Mouse (Mus musculus) liver, embryonic 13.5 days (tissue): ENCODE results near the gene Zfp963. TPM values are rescaled to one million over a fixed set of nuclear protein-coding genes. Genes with fewer than 3 reads are reported as not detected.
A peak's percentile ranks its signal among the peaks of the same experiment; 100 is the strongest.

Experiments used
- ATAC-seq: fragments of 200-750 bp; cut with Nextera tagmentation; 2 replicates; pipeline ENCODE4 v1.8.0; 2017; ENCODE audit warnings: low read depth, mild to moderate bottlenecking, moderate number of reproducible peaks, moderate library complexity
- DNase-seq: peaks from one replicate; pipeline ENCODE4 v3.0.0; 2022
- H3K27ac ChIP-seq: fragments of 300-500 bp; sonication (generic); 2 replicates; pipeline ENCODE4 v1.5.1; 2015; ENCODE audit warnings: moderate library complexity, mild to moderate bottlenecking, inconsistent platforms
- H3K27me3 ChIP-seq: fragments of 300-500 bp; sonication (generic); 2 replicates; pipeline ENCODE4 v1.6.1; 2015; ENCODE audit warnings: mild to moderate bottlenecking, inconsistent platforms
- H3K36me3 ChIP-seq: fragments of 300-500 bp; sonication (generic); 2 replicates; pipeline ENCODE4 v1.6.1; 2015; ENCODE audit warnings: mild to moderate bottlenecking, inconsistent platforms
- H3K4me1 ChIP-seq: fragments of 300-500 bp; sonication (generic); replicated peaks from 2 replicates; pipeline ENCODE4 v1.6.1; 2015; ENCODE audit warnings: inconsistent platforms
- H3K4me2 ChIP-seq: fragments of 300-500 bp; sonication (generic); 2 replicates; pipeline ENCODE4 v1.6.1; 2015; ENCODE audit warnings: inconsistent platforms, mild to moderate bottlenecking, moderate library complexity
- H3K4me3 ChIP-seq: fragments of 300-500 bp; sonication (generic); replicated peaks from 2 replicates; pipeline ENCODE4 v1.5.1; 2015; ENCODE audit warnings: mild to moderate bottlenecking, inconsistent platforms
- H3K9ac ChIP-seq: fragments of 300-500 bp; sonication (generic); 2 replicates; pipeline ENCODE4 v1.6.1; 2015; ENCODE audit warnings: mild to moderate bottlenecking, inconsistent platforms
- H3K9me3 ChIP-seq: fragments of 300-500 bp; sonication (generic); replicated peaks from 2 replicates; pipeline ENCODE4 v1.6.1; 2016; ENCODE audit warnings: inconsistent platforms
- WGBS: fragments of 180-500 bp; shearing (Covaris S2); methylation state at CpG from one replicate; pipeline ENCODE4 v1.1.7; 2015; ENCODE audit not compliant: insufficient replicate concordance; 5-methylcytosine and 5-hydroxymethylcytosine counted together
- polyA plus RNA-seq: library from polyadenylated mRNA; unstranded; fragments of >200 nt; fragmentation: Nextera tagmentation; extraction: Ambion mirVana; gene quantifications from 2 replicates; pipeline ENCODE4 v1.2.1, GENCODE M21; 2015

Gene Zfp963
- polyA plus RNA-seq, 1 experiment from 2014 or later, result 2.3 TPM

DNA sequence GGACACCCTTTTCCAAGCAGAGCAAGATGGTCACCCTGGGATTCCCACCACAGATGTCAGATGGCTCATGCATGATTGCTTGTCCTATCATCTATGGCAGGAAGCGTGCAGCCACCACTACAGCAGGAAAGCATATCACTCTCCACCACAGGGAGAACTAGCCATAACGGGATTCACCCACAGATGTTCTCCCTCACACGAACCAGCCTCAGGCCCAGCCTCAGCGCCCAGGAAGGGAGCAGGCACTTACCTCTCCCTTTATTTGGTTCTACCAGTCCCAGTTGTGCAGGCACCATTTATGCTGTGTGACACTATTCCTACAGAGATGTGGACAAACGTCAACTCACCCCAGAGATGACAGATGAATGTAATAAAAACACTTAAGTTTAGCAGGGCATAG lies 39.3 kb upstream of the Zfp963 start:
- DNase-seq, result no peak
- Histone ChIP-seq H3K4me1 (peaks cover 34% of the 10 kb centered on the region), H3K27ac (peak overlapping the region; percentile 31), H3K27me3 (no peaks in the 10 kb centered on the region), H3K36me3 (peaks cover 8% of the 10 kb centered on the region), H3K9ac (0 out of 2 replicates have a peak overlapping the region, but pooled peaks have one; percentile 22), H3K4me3 (no peak overlapping the region), H3K9me3 (no peaks in the 10 kb centered on the region), H3K4me2 (no peak overlapping the region)
- WGBS, result 36% methylated on average over 5 of the region's 5 CpGs
- ATAC-seq, result no peak

- Histone ChIP-seq H3K27ac (no peak overlapping the region), H3K36me3 (peaks cover 4% of the 10 kb centered on the region; the same call in 1 of the 2 replicates), H3K4me3 (no peak overlapping the region), H3K4me2 (no peak overlapping the region), H3K9me3 (no peaks in the 10 kb centered on the region), H3K9ac (no peak overlapping the region), H3K27me3 (no peaks in the 10 kb centered on the region), H3K4me1 (peaks cover 34% of the 10 kb centered on the region)
- DNase-seq, result no peak
- WGBS, result 64% methylated on average over 12 of the region's 12 CpGs
- ATAC-seq, result no peak
Observed at GRCm38 (mm10) chr8:69777111-69777510, 27.3 kb upstream of the Zfp963 start.

GRCm38 (mm10) chr8:69775149-69775534 lies 25.4 kb upstream of the Zfp963 start:
- peak overlapping the region; percentile 59 for H3K4me2 ChIP-seq
- ATAC-seq, result no peak
- 29% methylated on average over 2 of the region's 2 CpGs for WGBS
- peaks cover 16% of the 10 kb centered on the region for H3K36me3 ChIP-seq
- H3K9me3 ChIP-seq, result no peaks in the 10 kb centered on the region
- H3K9ac ChIP-seq, result peak overlapping the region; percentile 19; the same call in 1 of the 2 replicates
- peak overlapping the region; percentile 37; the same call in 1 of the 2 replicates for H3K27ac ChIP-seq
- no peaks in the 10 kb centered on the region for H3K27me3 ChIP-seq
- DNase-seq, result no peak
- H3K4me1 ChIP-seq, result peaks cover 49% of the 10 kb centered on the region
- peak overlapping the region; percentile 89 for H3K4me3 ChIP-seq

- ATAC-seq (peak; percentile 97), DNase-seq (peak; percentile 92)
- Histone ChIP-seq H3K9me3 (no peaks in the 10 kb centered on the region), H3K4me3 (peak within 1 kb of the TSS; percentile 89), H3K9ac (peak within 1 kb of the TSS; percentile 93), H3K4me1 (peaks cover 49% of the 10 kb centered on the region), H3K4me2 (peak within 1 kb of the TSS; percentile 77), H3K27ac (peak within 1 kb of the TSS; percentile 98), H3K36me3 (peaks cover 21% of the 10 kb centered on the region), H3K27me3 (no peaks in the 10 kb centered on the region)
- under 1% methylated on average over 41 of the region's 41 CpGs for WGBS
Observed at GRCm38 (mm10) chr8:69774503-69775148, 24.9 kb upstream of the Zfp963 start, which contains the start of gene Gm20422. Gene Gm20422, minus strand, starts transcription at chr8:69774886.

DNA sequence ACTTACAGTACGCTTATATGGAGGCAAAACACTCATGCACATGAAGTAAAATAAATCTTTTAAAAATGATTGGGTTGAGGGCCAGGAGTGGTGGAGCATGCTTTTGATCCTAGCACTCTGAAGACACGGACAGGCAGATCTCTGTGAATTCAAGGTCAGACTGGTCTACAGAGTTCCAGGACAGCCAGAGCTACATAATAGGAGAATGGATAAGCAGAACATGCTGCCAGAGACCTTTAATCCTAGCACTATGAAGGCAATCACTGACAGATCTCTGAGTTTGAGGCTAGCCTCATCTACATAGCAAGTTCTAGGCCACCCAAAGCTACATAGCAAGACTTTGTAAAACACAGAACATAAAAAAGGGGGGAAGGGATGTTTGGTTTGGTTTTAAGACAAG lies 22.3 kb upstream of the Zfp963 start:
- Histone ChIP-seq H3K27ac (no peak overlapping the region), H3K27me3 (no peaks in the 10 kb centered on the region), H3K36me3 (peaks cover 45% of the 10 kb centered on the region), H3K9me3 (no peaks in the 10 kb centered on the region), H3K4me1 (peaks cover 47% of the 10 kb centered on the region), H3K9ac (no peak overlapping the region), H3K4me3 (no peak overlapping the region), H3K4me2 (no peak overlapping the region)
- ATAC-seq (no peak), DNase-seq (no peak)
- 82% methylated on average over 2 of the region's 2 CpGs for WGBS

GRCm38 (mm10) chr8:69771221-69771620 lies 21.5 kb upstream of the Zfp963 start:
- Histone ChIP-seq H3K27ac (no peak overlapping the region), H3K9ac (no peak overlapping the region), H3K4me3 (no peak overlapping the region), H3K9me3 (0 out of 2 replicates have a peak, but pooled peaks cover 4% of the 10 kb centered on the region), H3K4me2 (no peak overlapping the region), H3K27me3 (no peaks in the 10 kb centered on the region), H3K36me3 (peaks cover 54% of the 10 kb centered on the region), H3K4me1 (peaks cover 47% of the 10 kb centered on the region)
- no peak for DNase-seq
- WGBS, result 81% methylated on average over 9 of the region's 9 CpGs
- no peak for ATAC-seq

DNA sequence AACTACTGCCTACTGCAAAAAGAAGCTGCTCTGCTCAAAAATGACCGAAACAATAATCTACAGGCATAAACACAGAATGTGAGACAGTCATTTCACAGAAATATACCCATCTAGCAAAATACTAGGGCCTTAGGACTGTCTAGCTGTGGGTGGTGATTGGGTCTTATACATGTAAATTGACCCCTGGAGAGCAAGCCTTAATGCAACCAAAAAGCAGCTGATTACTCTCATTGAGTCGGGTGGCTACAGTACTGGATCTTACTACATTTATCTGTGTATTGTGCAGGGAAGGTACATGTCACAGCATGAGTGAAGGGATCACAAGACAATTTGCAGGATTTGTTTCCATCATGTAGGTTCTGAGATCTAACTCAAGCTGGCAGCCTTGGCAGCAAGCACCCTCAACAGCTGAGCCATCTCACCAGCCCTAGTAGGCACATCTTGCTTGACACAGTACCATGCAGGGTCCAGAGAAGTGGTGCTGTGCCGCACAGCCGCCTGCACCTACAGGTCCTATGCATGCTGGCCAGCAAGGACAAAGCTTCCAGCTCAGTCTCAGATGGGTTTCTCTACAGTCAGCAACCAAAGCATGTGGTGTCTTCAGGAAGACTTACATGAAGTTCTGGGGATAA lies 12.2 kb upstream of the Zfp963 start:
- Histone ChIP-seq H3K4me3 (no peak overlapping the region), H3K4me2 (no peak overlapping the region), H3K27ac (no peak overlapping the region), H3K36me3 (peaks cover 74% of the 10 kb centered on the region), H3K9me3 (0 out of 2 replicates have a peak, but pooled peaks cover 6% of the 10 kb centered on the region), H3K4me1 (no peaks in the 10 kb centered on the region), H3K27me3 (no peaks in the 10 kb centered on the region), H3K9ac (no peak overlapping the region)
- DNase-seq, result no peak
- 91% methylated on average over 4 of the region's 4 CpGs for WGBS
- no peak for ATAC-seq

DNA sequence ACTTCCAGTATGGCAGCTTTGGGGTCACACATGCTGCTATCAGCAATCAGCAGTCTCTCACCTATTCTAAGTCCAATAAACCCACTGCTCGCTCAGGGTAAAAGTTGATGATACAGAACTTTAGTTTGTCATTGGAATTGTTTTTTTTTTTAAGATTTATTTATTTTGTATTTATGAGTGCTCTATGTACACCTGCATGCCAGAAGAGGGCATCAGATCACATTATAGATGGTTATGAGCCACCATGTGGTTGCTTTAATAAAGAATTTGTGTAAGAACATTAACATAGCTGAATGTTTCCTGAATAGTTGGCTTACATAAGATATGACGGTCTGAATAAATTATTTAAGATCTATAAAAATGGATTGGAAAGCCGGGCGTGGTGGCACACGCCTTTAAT lies 8.5 kb upstream of the Zfp963 start:
- no peaks in the 10 kb centered on the region for H3K9me3 ChIP-seq
- H3K27ac ChIP-seq, result no peak overlapping the region
- no peak overlapping the region for H3K4me3 ChIP-seq
- peaks cover 9% of the 10 kb centered on the region for H3K4me1 ChIP-seq
- DNase-seq, result no peak
- no peak overlapping the region for H3K9ac ChIP-seq
- no peaks in the 10 kb centered on the region for H3K27me3 ChIP-seq
- ATAC-seq, result no peak
- H3K4me2 ChIP-seq, result no peak overlapping the region
- WGBS, result 89% methylated on average over 5 of the region's 5 CpGs
- peaks cover 50% of the 10 kb centered on the region for H3K36me3 ChIP-seq

- ATAC-seq, result no peak
- peaks cover 12% of the 10 kb centered on the region for H3K36me3 ChIP-seq
- no peak overlapping the region for H3K4me2 ChIP-seq
- peak overlapping the region; percentile 73 for H3K27ac ChIP-seq
- no peaks in the 10 kb centered on the region for H3K9me3 ChIP-seq
- no peak overlapping the region for H3K4me3 ChIP-seq
- peaks cover 49% of the 10 kb centered on the region for H3K4me1 ChIP-seq
- H3K27me3 ChIP-seq, result no peaks in the 10 kb centered on the region
- no peak for DNase-seq
- 25% methylated on average over 2 of the region's 2 CpGs for WGBS
- 0 out of 2 replicates have a peak overlapping the region, but pooled peaks have one; percentile 11 for H3K9ac ChIP-seq
Observed at GRCm38 (mm10) chr8:69752437-69752836, 2.7 kb upstream of the Zfp963 start.

DNA sequence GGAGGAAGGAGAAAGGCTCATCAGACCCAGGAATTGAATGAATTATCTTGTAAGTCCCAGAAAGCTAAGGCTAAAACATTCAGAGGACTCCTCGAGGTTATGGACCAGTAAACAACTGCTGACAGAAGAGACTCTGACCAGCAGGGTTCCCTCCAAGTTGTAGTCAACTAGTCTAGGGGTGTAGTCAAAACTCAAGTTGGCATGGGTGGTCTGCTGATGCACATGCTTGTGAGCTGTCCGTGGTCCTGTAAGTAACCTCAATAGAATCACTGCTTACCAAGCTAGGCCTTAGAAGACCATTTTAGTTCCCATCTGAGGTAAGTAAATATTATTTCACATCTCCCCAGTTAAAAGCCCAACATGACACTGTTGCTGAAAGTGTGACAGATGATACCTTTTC lies 8.5 kb downstream of the Zfp963 start:
- Histone ChIP-seq H3K9ac (no peak overlapping the region), H3K4me2 (no peak overlapping the region), H3K27me3 (no peaks in the 10 kb centered on the region), H3K36me3 (peaks cover 19% of the 10 kb centered on the region), H3K4me3 (no peak overlapping the region), H3K9me3 (no peaks in the 10 kb centered on the region), H3K27ac (no peak overlapping the region), H3K4me1 (no peaks in the 10 kb centered on the region)
- ATAC-seq (no peak), DNase-seq (no peak)
- WGBS, result 59% methylated on average over 2 of the region's 2 CpGs

DNA sequence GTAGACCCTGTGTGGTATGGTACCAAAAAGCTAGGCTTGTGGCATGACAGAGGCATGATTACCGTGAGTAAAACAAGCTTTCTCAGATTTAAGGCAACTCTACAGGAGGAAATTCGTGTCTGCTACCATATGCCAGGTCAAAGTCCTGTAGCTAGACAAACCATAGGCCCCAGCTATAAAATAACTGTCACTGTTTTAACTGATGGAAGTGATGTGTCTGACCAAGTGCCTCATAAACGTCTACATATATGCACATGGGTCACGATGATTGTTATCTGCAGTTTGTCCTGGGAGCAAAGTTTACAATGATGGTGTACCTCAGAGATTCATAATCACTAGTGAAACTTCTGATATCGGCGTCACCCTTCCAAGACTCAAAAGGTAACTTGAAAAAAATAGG lies 9.0 kb downstream of the Zfp963 start:
- no peak overlapping the region for H3K4me3 ChIP-seq
- no peak for DNase-seq
- H3K4me1 ChIP-seq, result no peaks in the 10 kb centered on the region
- no peak overlapping the region for H3K27ac ChIP-seq
- H3K36me3 ChIP-seq, result peaks cover 19% of the 10 kb centered on the region
- H3K27me3 ChIP-seq, result no peaks in the 10 kb centered on the region
- no peak for ATAC-seq
- 69% methylated on average over 6 of the region's 6 CpGs for WGBS
- no peak overlapping the region for H3K9ac ChIP-seq
- H3K4me2 ChIP-seq, result no peak overlapping the region
- H3K9me3 ChIP-seq, result no peaks in the 10 kb centered on the region
